Mouse (Mus musculus) heart, postnatal 0 days (tissue): ENCODE measurements around the gene Vav3.

Experiments
- CTCF ChIP-seq: IDR thresholded peaks from 2 replicates; pipeline ENCODE4 v1.5.1; 2016; ENCODE audit warnings: antibody characterized with exemption, control low read depth, low read depth
- EP300 ChIP-seq: IDR thresholded peaks from 2 replicates; pipeline ENCODE4 v1.6.1; 2016; ENCODE audit warnings: antibody characterized with exemption, low read depth

DNA sequence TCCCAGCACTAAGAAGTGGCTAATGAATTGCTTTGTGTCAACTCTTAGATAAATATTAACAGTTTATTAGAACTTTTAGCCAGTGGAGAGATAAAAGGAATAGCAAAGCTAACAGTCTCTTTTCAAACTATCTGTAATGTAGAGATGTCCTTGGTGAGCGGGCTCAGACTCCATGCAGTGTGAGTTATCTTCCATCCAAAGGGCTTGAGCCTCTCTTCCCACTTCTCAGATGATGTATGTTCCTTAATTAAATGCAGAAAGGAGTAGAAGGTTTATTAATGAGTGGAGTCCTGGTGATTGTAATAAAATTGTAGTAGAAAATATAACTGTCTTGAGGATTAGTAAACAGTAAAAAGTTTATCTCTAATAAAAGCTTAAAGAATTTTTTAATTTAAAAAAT, 169.3 kb downstream of the Vav3 start:
- TF ChIP-seq CTCF: no peak
- TF ChIP-seq EP300: no peak
